Comparison of ENCODE assay signal across 9 mouse cellular contexts in the genomic region with DNA sequence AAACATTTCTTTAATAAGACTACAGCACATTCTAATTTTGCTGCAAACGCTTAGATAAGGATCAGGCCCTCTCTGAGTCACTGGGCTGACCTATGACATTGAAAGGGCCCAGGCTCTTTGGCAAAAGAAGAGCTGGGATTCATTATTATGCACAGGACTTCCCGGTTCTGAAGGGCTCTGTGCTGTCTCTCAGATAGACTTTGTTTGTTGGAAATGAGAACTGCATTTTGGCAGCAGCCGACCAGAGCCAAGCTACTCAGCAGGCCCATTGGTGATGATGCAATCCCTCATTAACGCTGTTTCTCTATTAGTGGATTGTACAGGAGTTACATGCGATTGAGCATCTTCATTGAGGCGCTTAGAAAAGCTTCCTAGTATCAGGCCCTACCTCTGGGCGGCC.
DNase-seq lines count a peak whose midpoint lies in the region; ATAC-seq and TF ChIP-seq lines count a peak whose summit lies in the region.
"Had no signal": no experiment of that assay in that cellular context is flagged by ENCODE, and none has a peak within 500 bp of the region (broad histone marks: within the 10 kb centered on the region; RNA-seq: fewer than 3 reads in every experiment).

No protein-coding gene starts in this region.

- no peak for TF ChIP-seq POLR2A in lung, adult 2 months (IDR thresholded peaks at IDR 0.05; ENCODE audit: borderline replicate concordance, extremely low read depth, low read depth, low read length)

- WGBS in lung, adult 2 months: 51% methylated on average over 7 of the region's 7 CpGs
- 37% methylated on average over 7 of the region's 7 CpGs for WGBS in embryonic facial prominence, embryonic 11.5 days
- 21% methylated on average over 7 of the region's 7 CpGs for WGBS in hindbrain, postnatal 0 days

- H3K36me3 ChIP-seq in embryonic facial prominence, embryonic 11.5 days (replicated peaks; ENCODE audit: control insufficient read depth, insufficient read depth, low read depth, low read length): no peaks in the 10 kb centered on the region
- no peaks in the 10 kb centered on the region for H3K36me3 ChIP-seq in hindbrain, postnatal 0 days (ENCODE audit: insufficient read depth, low read length)

- peak; percentile 3 for DNase-seq in lung, postnatal 36 days
- no peak for DNase-seq in lung, adult 2 months
- DNase-seq in embryonic facial prominence, embryonic 11.5 days (ENCODE audit: low spot score): peak; percentile 26
- peak; percentile 79 for DNase-seq in hindbrain, postnatal 0 days (ENCODE audit: low spot score)
- peak; percentile 73 for DNase-seq in retina, embryonic 14.5 days (ENCODE audit: low spot score)
- DNase-seq in heart, postnatal 10 days: no peak
- DNase-seq: kidney, adult 9 months had no signal

- H3K4me3 ChIP-seq in lung, adult 2 months (replicated peaks; ENCODE audit: extremely low read depth, low read depth, low read length): no peak overlapping the region
- no peak overlapping the region for H3K4me3 ChIP-seq in embryonic facial prominence, embryonic 11.5 days (ENCODE audit: low read depth, low read length)
- no peak overlapping the region for H3K4me3 ChIP-seq in hindbrain, postnatal 0 days (ENCODE audit: low read length)

- no peak for TF ChIP-seq CTCF in lung, adult 2 months (IDR thresholded peaks at IDR 0.05; ENCODE audit: insufficient read depth, low read length)
- TF ChIP-seq CTCF in hindbrain, postnatal 0 days (IDR thresholded peaks at IDR 0.05; ENCODE audit: low read depth): 0 out of 2 replicates have a peak, but pooled peaks have one; percentile 5

- H3K4me1 ChIP-seq in lung, adult 2 months (ENCODE audit: control insufficient read depth, insufficient read depth, low read length): no peaks in the 10 kb centered on the region
- H3K4me1 ChIP-seq in embryonic facial prominence, embryonic 11.5 days (ENCODE audit: control insufficient read depth, insufficient read depth, low read length): no peaks in the 10 kb centered on the region
- H3K4me1 ChIP-seq in hindbrain, postnatal 0 days (ENCODE audit: insufficient read depth, low read length): 0 out of 2 replicates have a peak, but pooled peaks cover 3% of the 10 kb centered on the region

- no peaks in the 10 kb centered on the region for H3K9me3 ChIP-seq in embryonic facial prominence, embryonic 11.5 days (replicated peaks; ENCODE audit: control insufficient read depth, low read length)
- no peaks in the 10 kb centered on the region for H3K9me3 ChIP-seq in hindbrain, postnatal 0 days (ENCODE audit: low read length)

- no peak for ATAC-seq in embryonic facial prominence, embryonic 11.5 days (replicated peaks; ENCODE audit: insufficient number of reproducible peaks, low FRiP score, low TSS enrichment, low read depth)
- ATAC-seq in hindbrain, postnatal 0 days: peak; percentile 70; the same call in 1 of the 2 replicates
- no peak for ATAC-seq in CD4-positive, CD25-positive, alpha-beta regulatory T cell, adult 4 months
- no peak for ATAC-seq in megakaryocyte, adult 5-6 weeks (ENCODE audit: poor library complexity, severe bottlenecking)

- no peak overlapping the region for H3K4me2 ChIP-seq in embryonic facial prominence, embryonic 11.5 days (ENCODE audit: low read depth, low read length)
- H3K4me2 ChIP-seq in hindbrain, postnatal 0 days (ENCODE audit: low read depth, low read length): no peak overlapping the region

- H3K27ac ChIP-seq in embryonic facial prominence, embryonic 11.5 days (replicated peaks; ENCODE audit: low read depth, low read length): no peak overlapping the region
- peak overlapping the region; percentile 43; the same call in 1 of the 2 replicates for H3K27ac ChIP-seq in hindbrain, postnatal 0 days

- no peak overlapping the region for H3K9ac ChIP-seq in embryonic facial prominence, embryonic 11.5 days (replicated peaks; ENCODE audit: low read length)
- no peak overlapping the region for H3K9ac ChIP-seq in hindbrain, postnatal 0 days (replicated peaks; ENCODE audit: low read length)

- H3K27me3 ChIP-seq in embryonic facial prominence, embryonic 11.5 days (ENCODE audit: control insufficient read depth, insufficient read depth, low read length): no peaks in the 10 kb centered on the region
- H3K27me3 ChIP-seq in hindbrain, postnatal 0 days (ENCODE audit: insufficient read depth, low read length): no peaks in the 10 kb centered on the region

- intact Hi-C loops in heart, postnatal 10 days (cut with DNase I): no loop called here

Comparison
In these comparisons a context has a peak if more than half of its experiments do, and no peak if none do; other contexts are left out.
1. DNase-seq: peak in lung, postnatal 36 days (single experiment), embryonic facial prominence, embryonic 11.5 days (single experiment), hindbrain, postnatal 0 days (single experiment) and retina, embryonic 14.5 days (single experiment); none in lung, adult 2 months (single experiment) and heart, postnatal 10 days (0 of 2).